Mouse (Mus musculus): ENCODE results near the gene Il17f.

DNA sequence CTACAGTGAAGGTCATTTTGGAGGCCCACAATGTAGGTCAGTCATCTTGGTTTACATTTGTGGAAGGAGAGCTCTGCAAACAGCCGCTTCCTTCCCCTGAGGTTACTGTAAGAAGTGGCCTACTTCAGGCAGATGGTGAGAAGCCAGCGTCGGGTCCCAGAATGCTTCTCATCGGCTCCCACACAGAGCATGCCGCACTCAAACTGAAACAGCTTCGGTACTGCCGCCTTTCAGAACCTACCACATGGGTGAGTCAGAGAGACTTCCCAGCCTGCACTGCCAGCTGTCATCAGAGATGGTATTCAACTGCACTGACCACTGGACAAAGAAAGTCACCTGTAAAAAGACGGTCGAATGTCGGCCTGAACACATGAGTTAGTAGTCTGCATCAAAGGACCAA, 30.6 kb downstream of the Il17f start:
- TF ChIP-seq CTCF (IDR thresholded peaks at IDR 0.05; ENCODE audit: low read depth) (no peak), EP300 (IDR thresholded peaks at IDR 0.05; ENCODE audit: low read depth) (no peak)
